Comparison of ENCODE assay signal across 13 mouse cellular contexts in genomic region chr8:126854121-126855055, GRCm38 (mm10).
DNase-seq lines count a peak whose midpoint lies in the region; ATAC-seq and TF ChIP-seq lines count a peak whose summit lies in the region.
"Had no signal": no experiment of that assay in that cellular context is flagged by ENCODE, and none has a peak within 500 bp of the region (broad histone marks: within the 10 kb centered on the region; RNA-seq: fewer than 3 reads in every experiment).

No protein-coding gene starts in this region.

- no peak for DNase-seq in heart, adult 2 months
- DNase-seq in midbrain, embryonic 14.5 days = peak; percentile 41
- DNase-seq in lung, postnatal 0 days (ENCODE audit: low spot score) = peak; percentile 39
- DNase-seq in cerebellum, adult 18-20 months = no peak
- no peak for DNase-seq in left cerebral cortex, postnatal 14 days (ENCODE audit: low spot score in 2 of 2)
- no peak for DNase-seq in layer of hippocampus, postnatal 25 days (ENCODE audit: extremely low spot score in 1 of 2, low spot score in 1 of 2)
- DNase-seq: adrenal gland, postnatal 10 days; cerebellum, postnatal 14 days; kidney, postnatal 25 days; liver, embryonic 13.5 days; right cerebral cortex, postnatal 4 days had no signal

- TF ChIP-seq CTCF in heart, adult 2 months (IDR thresholded peaks at IDR 0.05) = no peak
- TF ChIP-seq CTCF in lung, postnatal 0 days (IDR thresholded peaks at IDR 0.05) = no peak

- H3K4me3 ChIP-seq in heart, embryonic 16.5 days (ENCODE audit: low read length) = no peak overlapping the region
- no peak overlapping the region for H3K4me3 ChIP-seq in heart, adult 2 months
- no peak overlapping the region for H3K4me3 ChIP-seq in midbrain, embryonic 14.5 days (replicated peaks; ENCODE audit: low read depth, low read length)
- no peak overlapping the region for H3K4me3 ChIP-seq in midbrain, embryonic 15.5 days
- H3K4me3 ChIP-seq in lung, postnatal 0 days (ENCODE audit: low read depth, low read length) = no peak overlapping the region
- H3K4me3 ChIP-seq: liver, embryonic 13.5 days had no signal

- H3K36me3 ChIP-seq in heart, embryonic 16.5 days (ENCODE audit: control insufficient read depth, insufficient read depth) = no peaks in the 10 kb centered on the region
- H3K36me3 ChIP-seq in heart, adult 2 months (ENCODE audit: control insufficient read depth, insufficient read depth, low read length) = no peaks in the 10 kb centered on the region
- no peaks in the 10 kb centered on the region for H3K36me3 ChIP-seq in midbrain, embryonic 14.5 days (ENCODE audit: control insufficient read depth, insufficient read depth, low read length)
- H3K36me3 ChIP-seq in midbrain, embryonic 15.5 days (replicated peaks) = no peaks in the 10 kb centered on the region
- no peaks in the 10 kb centered on the region for H3K36me3 ChIP-seq in lung, postnatal 0 days (ENCODE audit: insufficient read depth, low read length)
- H3K36me3 ChIP-seq: liver, embryonic 13.5 days had no signal

- no peaks in the 10 kb centered on the region for H3K27me3 ChIP-seq in heart, embryonic 16.5 days (ENCODE audit: control insufficient read depth, insufficient read depth, low read length)
- H3K27me3 ChIP-seq in heart, adult 2 months (ENCODE audit: control insufficient read depth, insufficient read depth, low read length) = no peaks in the 10 kb centered on the region
- H3K27me3 ChIP-seq in midbrain, embryonic 14.5 days (ENCODE audit: control insufficient read depth, insufficient read depth, low read length) = no peaks in the 10 kb centered on the region
- no peaks in the 10 kb centered on the region for H3K27me3 ChIP-seq in midbrain, embryonic 15.5 days (replicated peaks)
- H3K27me3 ChIP-seq in lung, postnatal 0 days (replicated peaks; ENCODE audit: insufficient read depth, low read length) = no peaks in the 10 kb centered on the region
- H3K27me3 ChIP-seq: liver, embryonic 13.5 days had no signal

- ATAC-seq in heart, embryonic 16.5 days (replicated peaks; ENCODE audit: extremely low read depth, insufficient read depth, low FRiP score) = no peak
- no peak for ATAC-seq in midbrain, embryonic 14.5 days (ENCODE audit: low FRiP score, low TSS enrichment)
- ATAC-seq in midbrain, embryonic 15.5 days (replicated peaks) = no peak
- no peak for ATAC-seq in lung, postnatal 0 days

- TF ChIP-seq POLR2A in heart, adult 2 months (IDR thresholded peaks at IDR 0.05; ENCODE audit: insufficient read depth, low read depth, low read length) = no peak

- H3K9ac ChIP-seq in heart, embryonic 16.5 days (ENCODE audit: low read length) = no peak overlapping the region
- no peak overlapping the region for H3K9ac ChIP-seq in heart, adult 2 months (ENCODE audit: low read depth, low read length)
- H3K9ac ChIP-seq in midbrain, embryonic 14.5 days (replicated peaks; ENCODE audit: low read length) = no peak overlapping the region
- H3K9ac ChIP-seq in midbrain, embryonic 15.5 days = no peak overlapping the region
- H3K9ac ChIP-seq in lung, postnatal 0 days (replicated peaks; ENCODE audit: low read depth) = no peak overlapping the region
- H3K9ac ChIP-seq: liver, embryonic 13.5 days had no signal

- H3K4me1 ChIP-seq in heart, embryonic 16.5 days (ENCODE audit: control insufficient read depth, insufficient read depth, low read length) = peaks cover 16% of the 10 kb centered on the region
- peaks cover 19% of the 10 kb centered on the region for H3K4me1 ChIP-seq in heart, adult 2 months (ENCODE audit: control insufficient read depth, insufficient read depth, low read length)
- no peaks in the 10 kb centered on the region for H3K4me1 ChIP-seq in midbrain, embryonic 14.5 days (ENCODE audit: control insufficient read depth, insufficient read depth, low read length)
- H3K4me1 ChIP-seq in midbrain, embryonic 15.5 days = 0 out of 2 replicates have a peak, but pooled peaks cover 3% of the 10 kb centered on the region
- peaks cover 13% of the 10 kb centered on the region; the same call in 1 of the 2 replicates for H3K4me1 ChIP-seq in lung, postnatal 0 days (ENCODE audit: insufficient read depth, low read depth, low read length)

- 74% methylated on average over 22 of the region's 22 CpGs for WGBS in heart, embryonic 16.5 days
- WGBS in heart, adult 2 months = 85% methylated on average over 22 of the region's 22 CpGs
- 69% methylated on average over 22 of the region's 22 CpGs for WGBS in midbrain, embryonic 14.5 days
- 68% methylated on average over 22 of the region's 22 CpGs for WGBS in midbrain, embryonic 15.5 days
- 64% methylated on average over 22 of the region's 22 CpGs for WGBS in lung, postnatal 0 days

- H3K9me3 ChIP-seq in heart, embryonic 16.5 days (replicated peaks; ENCODE audit: control insufficient read depth, low read length) = no peaks in the 10 kb centered on the region
- H3K9me3 ChIP-seq in midbrain, embryonic 14.5 days (ENCODE audit: control insufficient read depth, low read length) = no peaks in the 10 kb centered on the region
- no peaks in the 10 kb centered on the region for H3K9me3 ChIP-seq in midbrain, embryonic 15.5 days
- H3K9me3 ChIP-seq in lung, postnatal 0 days (ENCODE audit: low read length) = no peaks in the 10 kb centered on the region
- H3K9me3 ChIP-seq: liver, embryonic 13.5 days had no signal

- H3K4me2 ChIP-seq in heart, embryonic 16.5 days (ENCODE audit: low read depth, low read length) = no peak overlapping the region
- no peak overlapping the region for H3K4me2 ChIP-seq in midbrain, embryonic 14.5 days (ENCODE audit: low read length)
- H3K4me2 ChIP-seq in midbrain, embryonic 15.5 days = no peak overlapping the region
- H3K4me2 ChIP-seq in lung, postnatal 0 days (replicated peaks; ENCODE audit: low read depth, low read length) = no peak overlapping the region
- H3K4me2 ChIP-seq: liver, embryonic 13.5 days had no signal

- intact Hi-C loops in heart, adult 2 months (cut with DNase I) = no loop called here
- intact Hi-C loops in left cerebral cortex, postnatal 14 days (cut with DNase I) = no loop called here

- TF ChIP-seq EP300 in heart, adult 2 months (IDR thresholded peaks at IDR 0.05; ENCODE audit: insufficient read depth, low read depth, low read length) = no peak
- TF ChIP-seq EP300 in lung, postnatal 0 days (IDR thresholded peaks at IDR 0.05) = no peak

- peak overlapping the region; percentile 23; the same call in 1 of the 2 replicates for H3K27ac ChIP-seq in heart, embryonic 16.5 days (ENCODE audit: low read length)
- H3K27ac ChIP-seq in heart, adult 2 months = no peak overlapping the region
- 0 out of 2 replicates have a peak overlapping the region, but pooled peaks have one; percentile 20 for H3K27ac ChIP-seq in midbrain, embryonic 14.5 days (replicated peaks; ENCODE audit: low read depth, low read length)
- H3K27ac ChIP-seq in midbrain, embryonic 15.5 days = no peak overlapping the region
- no peak overlapping the region for H3K27ac ChIP-seq in lung, postnatal 0 days (ENCODE audit: low read length)
- H3K27ac ChIP-seq: liver, embryonic 13.5 days had no signal

- no peaks in the 10 kb centered on the region for H3K79me2 ChIP-seq in heart, adult 2 months (replicated peaks; ENCODE audit: control insufficient read depth, insufficient read depth, low read length)

Comparison
In these comparisons a context has a peak if more than half of its experiments do, and no peak if none do; other contexts are left out.
1. H3K27ac ChIP-seq: peak in heart, embryonic 16.5 days (single experiment) and midbrain, embryonic 14.5 days (single experiment); none in heart, adult 2 months (single experiment), midbrain, embryonic 15.5 days (single experiment) and lung, postnatal 0 days (single experiment).
2. DNase-seq: peak in midbrain, embryonic 14.5 days (single experiment) and lung, postnatal 0 days (single experiment); none in heart, adult 2 months (0 of 2), cerebellum, adult 18-20 months (0 of 2), left cerebral cortex, postnatal 14 days (0 of 2) and layer of hippocampus, postnatal 25 days (0 of 2).